Mouse (Mus musculus) layer of hippocampus, adult 18-20 months (tissue): ENCODE results near the gene Gm20890. TPM values are rescaled to one million over a fixed set of nuclear protein-coding genes. Genes with fewer than 3 reads are reported as not detected.
"Not testable (repeated sequence)": the region's sequence is repeated elsewhere in the genome, so short reads cannot be mapped to it uniquely, and the experiment has no call there.

ENCODE experiments used
- DNase-seq, 2 experiments: peaks; one replicate each; pipeline ENCODE4 v3.0.0; 2022; ENCODE audit warnings: low spot score in 2 of 2
- long read RNA-seq: library from polyadenylated mRNA; stranded (forward); transcript quantifications from one replicate; pipeline ENCODE4 v2.0.0, GENCODE M21; 2021
- total RNA-seq, 2 experiments: library from RNA; stranded (reverse); gene quantifications; 2 replicates each; pipeline ENCODE4 v1.2.3; 2021

Gene Gm20890
- not detected for total RNA-seq
- long read RNA-seq: 0 reads

GRCm38 (mm10) chrY:26776699-26777098 lies at the start of gene Gm20890:
TSS of gene Gm20890 (minus strand) at chrY:26776799.
- not testable (repeated sequence) for DNase-seq
